Comparison of ENCODE assay signal across 7 mouse cellular contexts in genomic region chr2:152639406-152640113, GRCm38 (mm10). TPM values are rescaled to one million over a fixed set of nuclear protein-coding genes. Genes with fewer than 3 reads are reported as not detected.
A peak's percentile ranks its signal among the peaks of the same experiment; 100 is the strongest.
DNase-seq lines count a peak whose midpoint lies in the region; ATAC-seq and TF ChIP-seq lines count a peak whose summit lies in the region.

No protein-coding gene starts in this region.

- ATAC-seq in neural tube, embryonic 15.5 days (ENCODE audit: low FRiP score) = no peak
- ATAC-seq in kidney, embryonic 16.5 days (ENCODE audit: low FRiP score, low TSS enrichment) = peak; percentile 81
- ATAC-seq in erythroid progenitor cell, adult 5-6 weeks (replicated peaks; ENCODE audit: low FRiP score, poor library complexity, severe bottlenecking) = no peak

- no peak for TF ChIP-seq POLR2A in testis, adult 2 months (IDR thresholded peaks at IDR 0.05; ENCODE audit: control insufficient read depth, low read depth, low read length)

- H3K4me1 ChIP-seq in neural tube, embryonic 15.5 days = peaks cover 7% of the 10 kb centered on the region
- H3K4me1 ChIP-seq in kidney, embryonic 16.5 days (ENCODE audit: insufficient read depth, low read length) = peaks cover 51% of the 10 kb centered on the region
- H3K4me1 ChIP-seq in testis, adult 2 months (ENCODE audit: control insufficient read depth, insufficient read depth, low read length) = peaks cover 2% of the 10 kb centered on the region

- H3K4me2 ChIP-seq in neural tube, embryonic 15.5 days = no peak overlapping the region
- H3K4me2 ChIP-seq in kidney, embryonic 16.5 days (replicated peaks; ENCODE audit: low read depth, low read length) = 0 out of 2 replicates have a peak overlapping the region, but pooled peaks have one; percentile 3

- H3K9ac ChIP-seq in neural tube, embryonic 15.5 days (replicated peaks) = no peak overlapping the region
- H3K9ac ChIP-seq in kidney, embryonic 16.5 days (replicated peaks; ENCODE audit: low read length) = peak overlapping the region; percentile 54; the same call in 1 of the 2 replicates

- H3K4me3 ChIP-seq in neural tube, embryonic 15.5 days (replicated peaks) = no peak overlapping the region
- H3K4me3 ChIP-seq in kidney, embryonic 16.5 days (ENCODE audit: low read length) = no peak overlapping the region
- H3K4me3 ChIP-seq in testis, adult 2 months (ENCODE audit: control insufficient read depth, low read depth, low read length) = no peak overlapping the region

- no peak for TF ChIP-seq CTCF in testis, adult 2 months (IDR thresholded peaks at IDR 0.05; ENCODE audit: control insufficient read depth, insufficient read depth, insufficient replicate concordance, low read depth, low read length)

- H3K9me3 ChIP-seq in neural tube, embryonic 15.5 days (replicated peaks) = no peaks in the 10 kb centered on the region
- H3K9me3 ChIP-seq in kidney, embryonic 16.5 days (ENCODE audit: low read length) = no peaks in the 10 kb centered on the region

- no peaks in the 10 kb centered on the region for H3K27me3 ChIP-seq in neural tube, embryonic 15.5 days (replicated peaks)
- no peaks in the 10 kb centered on the region for H3K27me3 ChIP-seq in kidney, embryonic 16.5 days (ENCODE audit: insufficient read depth, low read length)
- H3K27me3 ChIP-seq in testis, adult 2 months (ENCODE audit: control insufficient read depth, insufficient read depth, low read length) = no peaks in the 10 kb centered on the region

- 15% methylated on average over 11 of the region's 11 CpGs for WGBS in neural tube, embryonic 15.5 days
- WGBS in kidney, embryonic 16.5 days = 6% methylated on average over 11 of the region's 11 CpGs

- peak; percentile 36 for DNase-seq in neural tube, embryonic 10.5 days (ENCODE audit: extremely low spot score, low spot score)
- DNase-seq in heart, adult 9 months (ENCODE audit: low spot score in 2 of 2) = peak; percentile 77 to 83
- no peak for DNase-seq in spleen, postnatal 14 days (ENCODE audit: low spot score in 2 of 2)

- no peaks in the 10 kb centered on the region for H3K36me3 ChIP-seq in neural tube, embryonic 15.5 days
- no peaks in the 10 kb centered on the region for H3K36me3 ChIP-seq in kidney, embryonic 16.5 days (ENCODE audit: insufficient read depth, low read length)
- H3K36me3 ChIP-seq in testis, adult 2 months (ENCODE audit: control insufficient read depth, insufficient read depth, low read length) = no peaks in the 10 kb centered on the region

- no peak overlapping the region for H3K27ac ChIP-seq in neural tube, embryonic 15.5 days (replicated peaks)
- peak overlapping the region; percentile 99 for H3K27ac ChIP-seq in kidney, embryonic 16.5 days (ENCODE audit: low read length)
- peak overlapping the region; percentile 51 for H3K27ac ChIP-seq in testis, adult 2 months (ENCODE audit: control insufficient read depth, insufficient read depth, low read depth, low read length)

RNA-seq across cellular contexts. Expression of gene Rem1, which starts 12.8 kb away (rescaled TPM):
- polyA plus RNA-seq in neural tube, embryonic 15.5 days (2015; fragmentation: Nextera tagmentation; extraction: Ambion mirVana) = 0.50 and 3.6 TPM in 2 replicates
- 59.1 and 62.6 TPM in 2 replicates for polyA plus RNA-seq in kidney, embryonic 16.5 days (2015; fragmentation: Nextera tagmentation; extraction: Ambion mirVana)
- polyA plus RNA-seq in testis, adult 2 months (2012; rRNA removed) = 1.2 and 1.7 TPM in 2 replicates
- 2.9 TPM in 1 of 2 replicates, not detected in the other for total RNA-seq in erythroid progenitor cell, adult 5-6 weeks (2015; ENCODE audit: low replicate concordance)
- not detected in 2 replicates for total RNA-seq in erythroid progenitor cell, adult 5-6 weeks (2017; ENCODE audit: low replicate concordance)

RNA-seq across cellular contexts. Expression of gene Defb25, which starts 16.7 kb away (rescaled TPM):
- not detected in 2 replicates for polyA plus RNA-seq in neural tube, embryonic 15.5 days (2015; fragmentation: Nextera tagmentation; extraction: Ambion mirVana)
- 24.4 and 31.8 TPM in 2 replicates for polyA plus RNA-seq in kidney, embryonic 16.5 days (2015; fragmentation: Nextera tagmentation; extraction: Ambion mirVana)
- not detected in 2 replicates for polyA plus RNA-seq in testis, adult 2 months (2012; rRNA removed)
- total RNA-seq in erythroid progenitor cell, adult 5-6 weeks (2015; ENCODE audit: low replicate concordance) = not detected in 2 replicates
- total RNA-seq in erythroid progenitor cell, adult 5-6 weeks (2017; ENCODE audit: low replicate concordance) = not detected in 2 replicates

RNA-seq across cellular contexts. Expression of gene H13, which starts 29.7 kb away (rescaled TPM):
- 152 and 155 TPM in 2 replicates for polyA plus RNA-seq in neural tube, embryonic 15.5 days (2015; fragmentation: Nextera tagmentation; extraction: Ambion mirVana)
- polyA plus RNA-seq in kidney, embryonic 16.5 days (2015; fragmentation: Nextera tagmentation; extraction: Ambion mirVana) = 158 and 159 TPM in 2 replicates
- polyA plus RNA-seq in testis, adult 2 months (2012; rRNA removed) = 84.1 and 84.7 TPM in 2 replicates
- 17.7 and 24.7 TPM in 2 replicates for total RNA-seq in erythroid progenitor cell, adult 5-6 weeks (2015; ENCODE audit: low replicate concordance)
- total RNA-seq in erythroid progenitor cell, adult 5-6 weeks (2017; ENCODE audit: low replicate concordance) = 11.6 and 13.2 TPM in 2 replicates

RNA-seq across cellular contexts. Expression of gene Defb36, which starts 35.4 kb away (rescaled TPM):
- not detected in 2 replicates for polyA plus RNA-seq in neural tube, embryonic 15.5 days (2015; fragmentation: Nextera tagmentation; extraction: Ambion mirVana)
- polyA plus RNA-seq in kidney, embryonic 16.5 days (2015; fragmentation: Nextera tagmentation; extraction: Ambion mirVana) = 0.51 and 0.86 TPM in 2 replicates
- 125 and 129 TPM in 2 replicates for polyA plus RNA-seq in testis, adult 2 months (2012; rRNA removed)
- not detected in 2 replicates for total RNA-seq in erythroid progenitor cell, adult 5-6 weeks (2015; ENCODE audit: low replicate concordance)
- total RNA-seq in erythroid progenitor cell, adult 5-6 weeks (2017; ENCODE audit: low replicate concordance) = not detected in 2 replicates

RNA-seq across cellular contexts. Expression of gene Defb45, which starts 40.4 kb away (rescaled TPM):
- polyA plus RNA-seq in neural tube, embryonic 15.5 days (2015; fragmentation: Nextera tagmentation; extraction: Ambion mirVana) = not detected in 2 replicates
- not detected in 2 replicates for polyA plus RNA-seq in kidney, embryonic 16.5 days (2015; fragmentation: Nextera tagmentation; extraction: Ambion mirVana)
- 16.3 and 25.5 TPM in 2 replicates for polyA plus RNA-seq in testis, adult 2 months (2012; rRNA removed)
- not detected in 2 replicates for total RNA-seq in erythroid progenitor cell, adult 5-6 weeks (2015; ENCODE audit: low replicate concordance)
- not detected in 2 replicates for total RNA-seq in erythroid progenitor cell, adult 5-6 weeks (2017; ENCODE audit: low replicate concordance)

Comparison
In these comparisons a context has a peak if more than half of its experiments do, and no peak if none do; other contexts are left out.
1. DNase-seq: peak in neural tube, embryonic 10.5 days (single experiment) and heart, adult 9 months (2 of 2); none in spleen, postnatal 14 days (0 of 2).
2. RNA of gene Rem1, which starts 12.8 kb away (polyA plus RNA-seq): 59.1 to 62.6 TPM in kidney, embryonic 16.5 days; 1.2 to 1.7 TPM in testis, adult 2 months and 0.50 to 3.6 TPM in neural tube, embryonic 15.5 days; every median in the first group is over 10 times any median in the second.
3. RNA of gene Defb25, which starts 16.7 kb away (polyA plus RNA-seq): 24.4 to 31.8 TPM in kidney, embryonic 16.5 days; not detected in neural tube, embryonic 15.5 days and not detected in testis, adult 2 months; every median in the first group is over 10 times any median in the second.